Mouse (Mus musculus) hindbrain, embryonic 16.5 days (tissue): ENCODE measurements around the gene Celf3. TPM values are rescaled to one million over a fixed set of nuclear protein-coding genes. Genes with fewer than 3 reads are reported as not detected.

Source experiments
- ATAC-seq: fragments of 200-750 bp; cut with Nextera tagmentation; 2 replicates; pipeline ENCODE4 v1.8.0; 2017; ENCODE audit warnings: moderate TSS enrichment, moderate library complexity
- H3K27ac ChIP-seq: fragments of 300-500 bp; sonication (generic); 2 replicates; pipeline ENCODE4 v1.5.1; 2014; ENCODE audit warnings: low read depth, mild to moderate bottlenecking, control low read depth, low read length, moderate library complexity
- H3K27me3 ChIP-seq: fragments of 300-500 bp; sonication (generic); replicated peaks from 2 replicates; pipeline ENCODE4 v1.6.1; 2014; ENCODE audit warnings: low read length; ENCODE audit not compliant: control insufficient read depth, insufficient read depth
- H3K36me3 ChIP-seq: fragments of 300-500 bp; sonication (generic); 2 replicates; pipeline ENCODE4 v1.6.1; 2014; ENCODE audit warnings: mild to moderate bottlenecking, low read length, moderate library complexity, mixed read lengths; ENCODE audit not compliant: control insufficient read depth, insufficient read depth
- H3K4me1 ChIP-seq: fragments of 300-500 bp; sonication (generic); 2 replicates; pipeline ENCODE4 v1.6.1; 2014; ENCODE audit warnings: low read depth, low read length; ENCODE audit not compliant: control insufficient read depth, insufficient read depth
- H3K4me2 ChIP-seq: fragments of 300-500 bp; sonication (generic); 2 replicates; pipeline ENCODE4 v1.6.1; 2014; ENCODE audit warnings: mild to moderate bottlenecking, low read length, control low read depth, moderate library complexity
- H3K4me3 ChIP-seq: fragments of 300-500 bp; sonication (generic); 2 replicates; pipeline ENCODE4 v1.5.1; 2014; ENCODE audit warnings: mild to moderate bottlenecking, low read length, control low read depth, moderate library complexity
- H3K9ac ChIP-seq: fragments of 300-500 bp; sonication (generic); 2 replicates; pipeline ENCODE4 v1.6.1; 2014; ENCODE audit warnings: low read depth, mild to moderate bottlenecking, control low read depth, low read length, moderate library complexity
- H3K9me3 ChIP-seq: fragments of 300-500 bp; sonication (generic); 2 replicates; pipeline ENCODE4 v1.6.1; 2014; ENCODE audit warnings: mild to moderate bottlenecking, low read length, moderate library complexity; ENCODE audit not compliant: control insufficient read depth
- WGBS: fragments of 180-500 bp; shearing (Covaris S2); extraction: QIAGEN DNeasy Blood & Tissue Kit; methylation state at CpG from one replicate; pipeline ENCODE4 v1.1.7; 2014; 5-methylcytosine and 5-hydroxymethylcytosine counted together
- polyA plus RNA-seq: library from polyadenylated mRNA; unstranded; fragments of >200 nt; fragmentation: Nextera tagmentation; extraction: Ambion mirVana; gene quantifications from 2 replicates; pipeline ENCODE4 v1.2.1, GENCODE M21; 2015

Gene Celf3
- polyA plus RNA-seq, 1 experiment from 2014 or later: 184 TPM

- H3K4me3 ChIP-seq: peak overlapping the region; percentile 45
Measured at GRCm38 (mm10) chr3:94457055-94457454, 21.0 kb upstream of the Celf3 start.

GRCm38 (mm10) chr3:94459834-94460233, 18.3 kb upstream of the Celf3 start:
- ATAC-seq: no peak
- peaks cover 19% of the 10 kb centered on the region for H3K4me1 ChIP-seq
- no peak overlapping the region for H3K27ac ChIP-seq
- H3K9me3 ChIP-seq: no peaks in the 10 kb centered on the region
- no peak overlapping the region for H3K9ac ChIP-seq
- no peaks in the 10 kb centered on the region for H3K27me3 ChIP-seq
- H3K36me3 ChIP-seq: no peaks in the 10 kb centered on the region
- 93% methylated on average over 2 of the region's 2 CpGs for WGBS
- no peak overlapping the region for H3K4me3 ChIP-seq
- H3K4me2 ChIP-seq: no peak overlapping the region

More at GRCm38 (mm10) chr3:94457055-94457454, 21.0 kb upstream of the Celf3 start:
- no peaks in the 10 kb centered on the region for H3K27me3 ChIP-seq
- ATAC-seq: peak; percentile 24; the same call in 1 of the 2 replicates
- no peak overlapping the region for H3K9ac ChIP-seq
- 62% methylated on average over 3 of the region's 3 CpGs for WGBS
- H3K4me1 ChIP-seq: peaks cover 7% of the 10 kb centered on the region
- H3K27ac ChIP-seq: peak overlapping the region; percentile 40
- H3K4me2 ChIP-seq: peak overlapping the region; percentile 54
- H3K36me3 ChIP-seq: no peaks in the 10 kb centered on the region
- no peaks in the 10 kb centered on the region for H3K9me3 ChIP-seq

- peaks cover 22% of the 10 kb centered on the region for H3K4me1 ChIP-seq
- WGBS: 23% methylated on average over 11 of the region's 11 CpGs
- H3K9me3 ChIP-seq: no peaks in the 10 kb centered on the region
- ATAC-seq: peak; percentile 82
- no peaks in the 10 kb centered on the region for H3K36me3 ChIP-seq
- peak overlapping the region; percentile 85 for H3K27ac ChIP-seq
- H3K9ac ChIP-seq: 0 out of 2 replicates have a peak overlapping the region, but pooled peaks have one; percentile 30
- H3K27me3 ChIP-seq: no peaks in the 10 kb centered on the region
- peak overlapping the region; percentile 20 for H3K4me2 ChIP-seq
- H3K4me3 ChIP-seq: no peak overlapping the region
Measured at GRCm38 (mm10) chr3:94463926-94464578, 14.0 kb upstream of the Celf3 start.

GRCm38 (mm10) chr3:94465632-94466430, 12.3 kb upstream of the Celf3 start:
- no peak overlapping the region for H3K4me2 ChIP-seq
- no peak overlapping the region for H3K4me3 ChIP-seq
- 37% methylated on average over 13 of the region's 13 CpGs for WGBS
- H3K27ac ChIP-seq: peak overlapping the region; percentile 85
- no peaks in the 10 kb centered on the region for H3K9me3 ChIP-seq
- H3K27me3 ChIP-seq: no peaks in the 10 kb centered on the region
- peaks cover 22% of the 10 kb centered on the region for H3K4me1 ChIP-seq
- ATAC-seq: peak; percentile 75
- H3K9ac ChIP-seq: 0 out of 2 replicates have a peak overlapping the region, but pooled peaks have one; percentile 38
- H3K36me3 ChIP-seq: no peaks in the 10 kb centered on the region

GRCm38 (mm10) chr3:94468931-94469330, 9.2 kb upstream of the Celf3 start:
- no peak for ATAC-seq
- Histone ChIP-seq H3K9me3 (no peaks in the 10 kb centered on the region), H3K4me1 (peaks cover 30% of the 10 kb centered on the region), H3K27me3 (no peaks in the 10 kb centered on the region), H3K9ac (no peak overlapping the region), H3K36me3 (no peaks in the 10 kb centered on the region), H3K4me2 (no peak overlapping the region), H3K27ac (no peak overlapping the region), H3K4me3 (no peak overlapping the region)
- 69% methylated on average over 3 of the region's 3 CpGs for WGBS

- Histone ChIP-seq H3K27ac (no peak overlapping the region), H3K4me1 (peaks cover 19% of the 10 kb centered on the region), H3K27me3 (no peaks in the 10 kb centered on the region), H3K9ac (peak overlapping the region; percentile 42), H3K36me3 (no peaks in the 10 kb centered on the region), H3K9me3 (no peaks in the 10 kb centered on the region), H3K4me2 (peak overlapping the region; percentile 60), H3K4me3 (peak overlapping the region; percentile 32)
- peak; percentile 37; the same call in 1 of the 2 replicates for ATAC-seq
- WGBS: 12% methylated on average over 28 of the region's 28 CpGs
Measured at GRCm38 (mm10) chr3:94472447-94473114, 5.5 kb upstream of the Celf3 start.

GRCm38 (mm10) chr3:94473115-94473505, 5.0 kb upstream of the Celf3 start:
- Histone ChIP-seq H3K27me3 (no peaks in the 10 kb centered on the region), H3K9ac (no peak overlapping the region), H3K9me3 (no peaks in the 10 kb centered on the region), H3K36me3 (no peaks in the 10 kb centered on the region), H3K4me1 (peaks cover 19% of the 10 kb centered on the region), H3K4me2 (peak overlapping the region; percentile 60), H3K27ac (no peak overlapping the region), H3K4me3 (no peak overlapping the region)
- 48% methylated on average over 10 of the region's 10 CpGs for WGBS
- no peak for ATAC-seq

- H3K4me2 ChIP-seq: no peak overlapping the region
- H3K9ac ChIP-seq: no peak overlapping the region
- H3K4me3 ChIP-seq: no peak overlapping the region
- WGBS: 70% methylated on average over 5 of the region's 5 CpGs
- H3K27ac ChIP-seq: no peak overlapping the region
- ATAC-seq: no peak
- no peaks in the 10 kb centered on the region for H3K27me3 ChIP-seq
- H3K4me1 ChIP-seq: peaks cover 19% of the 10 kb centered on the region
- no peaks in the 10 kb centered on the region for H3K9me3 ChIP-seq
- H3K36me3 ChIP-seq: no peaks in the 10 kb centered on the region
Measured at GRCm38 (mm10) chr3:94473567-94474232, 4.4 kb upstream of the Celf3 start.
